Mouse (Mus musculus) C2C12 (cell line): ENCODE measurements at regions not wholly inside any gene's neighbourhood (a gene's known extent, or its start where the extent isn't known, plus 50 kb on each side); places are given as distances from the start of the nearest gene placed in this dataset.

ENCODE experiments used
- CTCF ChIP-seq: IDR thresholded peaks from one replicate; pipeline ENCODE4 v1.5.1; 2011; ENCODE audit not compliant: control insufficient read depth, insufficient read depth, insufficient read length
- MYOD1 ChIP-seq: IDR thresholded peaks from one replicate; pipeline ENCODE4 v1.6.1; 2011; ENCODE audit warnings: low read depth; ENCODE audit not compliant: control insufficient read depth, insufficient read length
- MYOG ChIP-seq: IDR thresholded peaks from one replicate; pipeline ENCODE4 v1.6.1; 2011; ENCODE audit not compliant: control insufficient read depth, insufficient read length; ENCODE audit errors: extremely low read depth

DNA sequence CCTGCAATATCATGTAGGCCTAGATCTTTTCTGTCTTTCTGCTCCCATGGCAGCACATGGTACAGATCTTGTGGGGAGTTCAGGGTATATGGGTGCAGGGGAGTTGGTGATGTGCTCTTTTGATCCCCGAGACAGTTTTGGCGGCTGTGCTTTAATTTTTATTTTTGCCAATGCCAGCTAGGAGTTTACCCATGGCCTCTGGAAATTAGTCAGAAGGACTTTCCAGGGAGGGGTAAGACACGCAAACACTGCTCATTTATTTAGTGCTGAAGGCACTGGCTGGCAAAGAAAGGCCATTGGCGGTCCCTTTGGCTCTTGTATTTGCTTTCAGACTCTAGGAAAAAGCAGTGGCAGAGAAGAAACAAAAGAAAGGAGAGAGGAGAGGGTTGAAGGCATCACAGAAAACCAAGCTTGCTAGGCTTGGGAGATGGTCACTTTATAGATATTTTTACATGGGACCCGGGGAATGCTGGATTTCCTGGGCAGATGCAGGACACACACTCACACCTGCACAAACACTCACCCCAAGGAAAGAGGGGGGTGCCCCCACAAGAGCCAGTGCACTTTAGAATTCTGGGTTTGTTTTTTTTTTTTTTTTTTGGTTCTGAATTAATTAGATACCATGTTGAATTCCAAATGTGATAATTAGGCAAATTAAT is 50.4 kb upstream of the Pcdh8 start:
- TF ChIP-seq CTCF, result no peak
- no peak for TF ChIP-seq MYOG
- TF ChIP-seq MYOD1, result no peak
